Mouse (Mus musculus): ENCODE measurements around the gene Syn3. TPM values are rescaled to one million over a fixed set of nuclear protein-coding genes. Genes with fewer than 3 reads are reported as not detected.
A peak's percentile ranks its signal among the peaks of the same experiment; 100 is the strongest.

Syn3 gene
- polyA plus RNA-seq, 1 experiment from 2014 or later, result 3.0 TPM

GRCm38 (mm10) chr10:86212062-86212461 lies 286.6 kb downstream of the Syn3 start:
- no peak overlapping the region for H3K27ac ChIP-seq (replicated peaks)
- H3K4me3 ChIP-seq, result no peak overlapping the region
- H3K36me3 ChIP-seq, result no peaks in the 10 kb centered on the region
- 90% methylated on average over 4 of the region's 4 CpGs for WGBS
- H3K9me3 ChIP-seq (replicated peaks), result no peaks in the 10 kb centered on the region
- no peak for DNase-seq (ENCODE audit: low spot score)
- no peaks in the 10 kb centered on the region for H3K4me1 ChIP-seq
- no peaks in the 10 kb centered on the region for H3K27me3 ChIP-seq (ENCODE audit: low read depth, poor library complexity, severe bottlenecking)

GRCm38 (mm10) chr10:86203915-86204314 lies 294.8 kb downstream of the Syn3 start:
- no peak for DNase-seq (ENCODE audit: low spot score)
- Histone ChIP-seq H3K36me3 (no peaks in the 10 kb centered on the region), H3K9me3 (replicated peaks) (no peaks in the 10 kb centered on the region), H3K27me3 (ENCODE audit: low read depth, poor library complexity, severe bottlenecking) (no peaks in the 10 kb centered on the region), H3K4me1 (no peaks in the 10 kb centered on the region), H3K4me3 (no peak overlapping the region), H3K27ac (replicated peaks) (no peak overlapping the region)

- no peaks in the 10 kb centered on the region for H3K27me3 ChIP-seq (ENCODE audit: low read depth, poor library complexity, severe bottlenecking)
- H3K4me3 ChIP-seq, result no peak overlapping the region
- H3K9me3 ChIP-seq (replicated peaks), result no peaks in the 10 kb centered on the region
- no peaks in the 10 kb centered on the region for H3K4me1 ChIP-seq
- DNase-seq (ENCODE audit: low spot score), result no peak
- no peak overlapping the region for H3K27ac ChIP-seq (replicated peaks)
- WGBS, result 92% methylated on average over 6 of the region's 6 CpGs
- no peaks in the 10 kb centered on the region for H3K36me3 ChIP-seq
Observed at GRCm38 (mm10) chr10:86203175-86203574, 295.5 kb downstream of the Syn3 start.

- Histone ChIP-seq H3K4me3 (no peak overlapping the region), H3K36me3 (no peaks in the 10 kb centered on the region), H3K4me1 (no peaks in the 10 kb centered on the region), H3K27me3 (ENCODE audit: low read depth, poor library complexity, severe bottlenecking) (no peaks in the 10 kb centered on the region), H3K27ac (replicated peaks) (no peak overlapping the region), H3K9me3 (replicated peaks) (no peaks in the 10 kb centered on the region)
- WGBS, result 83% methylated on average over 7 of the region's 7 CpGs
- no peak for DNase-seq (ENCODE audit: low spot score)
Observed at GRCm38 (mm10) chr10:86201826-86202225, 296.9 kb downstream of the Syn3 start.

- WGBS, result 89% methylated on average over 3 of the region's 3 CpGs
- H3K4me3 ChIP-seq, result no peak overlapping the region
- DNase-seq (ENCODE audit: low spot score), result no peak
- H3K27ac ChIP-seq (replicated peaks), result no peak overlapping the region
- H3K4me1 ChIP-seq, result no peaks in the 10 kb centered on the region
- no peaks in the 10 kb centered on the region for H3K9me3 ChIP-seq (replicated peaks)
- no peaks in the 10 kb centered on the region for H3K36me3 ChIP-seq
- no peaks in the 10 kb centered on the region for H3K27me3 ChIP-seq (ENCODE audit: low read depth, poor library complexity, severe bottlenecking)
Observed at GRCm38 (mm10) chr10:86201006-86201405, 297.7 kb downstream of the Syn3 start.

GRCm38 (mm10) chr10:86196414-86197025 lies 302.2 kb downstream of the Syn3 start:
- H3K4me3 ChIP-seq, result no peak overlapping the region
- H3K9me3 ChIP-seq (replicated peaks), result no peaks in the 10 kb centered on the region
- H3K27ac ChIP-seq (replicated peaks), result no peak overlapping the region
- no peak for DNase-seq (ENCODE audit: low spot score)
- no peaks in the 10 kb centered on the region for H3K36me3 ChIP-seq
- no peaks in the 10 kb centered on the region for H3K27me3 ChIP-seq (ENCODE audit: low read depth, poor library complexity, severe bottlenecking)
- WGBS, result 84% methylated on average over 3 of the region's 3 CpGs
- H3K4me1 ChIP-seq, result 0 out of 2 replicates have a peak, but pooled peaks cover 3% of the 10 kb centered on the region

- no peak for DNase-seq (ENCODE audit: low spot score)
- Histone ChIP-seq H3K27ac (replicated peaks) (no peak overlapping the region), H3K36me3 (no peaks in the 10 kb centered on the region), H3K4me1 (0 out of 2 replicates have a peak, but pooled peaks cover 3% of the 10 kb centered on the region), H3K27me3 (ENCODE audit: low read depth, poor library complexity, severe bottlenecking) (no peaks in the 10 kb centered on the region), H3K9me3 (replicated peaks) (no peaks in the 10 kb centered on the region), H3K4me3 (no peak overlapping the region)
- WGBS, result 71% methylated on average over 4 of the region's 4 CpGs
Observed at GRCm38 (mm10) chr10:86194722-86195121, 304.0 kb downstream of the Syn3 start.

GRCm38 (mm10) chr10:86193863-86194434 lies 304.7 kb downstream of the Syn3 start:
- no peaks in the 10 kb centered on the region for H3K9me3 ChIP-seq (replicated peaks)
- H3K27ac ChIP-seq (replicated peaks), result 0 out of 2 replicates have a peak overlapping the region, but pooled peaks have one; percentile 4
- 52% methylated on average over 4 of the region's 4 CpGs for WGBS
- H3K36me3 ChIP-seq, result no peaks in the 10 kb centered on the region
- no peak overlapping the region for H3K4me3 ChIP-seq
- DNase-seq (ENCODE audit: low spot score), result no peak
- 0 out of 2 replicates have a peak, but pooled peaks cover 3% of the 10 kb centered on the region for H3K4me1 ChIP-seq
- H3K27me3 ChIP-seq (ENCODE audit: low read depth, poor library complexity, severe bottlenecking), result no peaks in the 10 kb centered on the region

GRCm38 (mm10) chr10:86188614-86189013 lies 310.1 kb downstream of the Syn3 start:
- H3K9me3 ChIP-seq (replicated peaks), result no peaks in the 10 kb centered on the region
- no peaks in the 10 kb centered on the region for H3K27me3 ChIP-seq (ENCODE audit: low read depth, poor library complexity, severe bottlenecking)
- 88% methylated on average over 4 of the region's 4 CpGs for WGBS

GRCm38 (mm10) chr10:86187881-86188280 lies 310.8 kb downstream of the Syn3 start:
- DNase-seq (ENCODE audit: low spot score), result no peak
- H3K4me1 ChIP-seq, result peaks cover 3% of the 10 kb centered on the region; the same call in 1 of the 2 replicates
- no peaks in the 10 kb centered on the region for H3K9me3 ChIP-seq (replicated peaks)
- H3K27me3 ChIP-seq (ENCODE audit: low read depth, poor library complexity, severe bottlenecking), result no peaks in the 10 kb centered on the region
- H3K27ac ChIP-seq (replicated peaks), result no peak overlapping the region
- 85% methylated on average over 5 of the region's 5 CpGs for WGBS
- no peaks in the 10 kb centered on the region for H3K36me3 ChIP-seq
- no peak overlapping the region for H3K4me3 ChIP-seq

More at GRCm38 (mm10) chr10:86188614-86189013, 310.1 kb downstream of the Syn3 start:
- peaks cover 3% of the 10 kb centered on the region; the same call in 1 of the 2 replicates for H3K4me1 ChIP-seq
- no peaks in the 10 kb centered on the region for H3K36me3 ChIP-seq
- no peak overlapping the region for H3K4me3 ChIP-seq
- H3K27ac ChIP-seq (replicated peaks), result no peak overlapping the region
- DNase-seq (ENCODE audit: low spot score), result no peak

- 84% methylated on average over 8 of the region's 8 CpGs for WGBS
- Histone ChIP-seq H3K27me3 (ENCODE audit: low read depth, poor library complexity, severe bottlenecking) (no peaks in the 10 kb centered on the region), H3K27ac (replicated peaks) (no peak overlapping the region)
Observed at GRCm38 (mm10) chr10:86183148-86183885, 315.4 kb downstream of the Syn3 start.

GRCm38 (mm10) chr10:86182183-86182805 lies 316.4 kb downstream of the Syn3 start:
- peak; percentile 47 for DNase-seq (ENCODE audit: low spot score)
- Histone ChIP-seq H3K4me3 (no peak overlapping the region), H3K4me1 (peaks cover 3% of the 10 kb centered on the region; the same call in 1 of the 2 replicates), H3K36me3 (no peaks in the 10 kb centered on the region), H3K27ac (replicated peaks) (no peak overlapping the region), H3K9me3 (replicated peaks) (no peaks in the 10 kb centered on the region), H3K27me3 (ENCODE audit: low read depth, poor library complexity, severe bottlenecking) (no peaks in the 10 kb centered on the region)
- WGBS, result 41% methylated on average over 3 of the region's 3 CpGs

More at GRCm38 (mm10) chr10:86183148-86183885, 315.4 kb downstream of the Syn3 start:
- no peak for DNase-seq (ENCODE audit: low spot score)
- peaks cover 3% of the 10 kb centered on the region; the same call in 1 of the 2 replicates for H3K4me1 ChIP-seq
- H3K36me3 ChIP-seq, result no peaks in the 10 kb centered on the region
- no peak overlapping the region for H3K4me3 ChIP-seq
- H3K9me3 ChIP-seq (replicated peaks), result no peaks in the 10 kb centered on the region
